Mouse (Mus musculus) right cerebral cortex, postnatal 36 days (tissue): ENCODE results near the gene Jade2.
A peak's percentile ranks its signal among the peaks of the same experiment; 100 is the strongest.

ENCODE experiments used
- DNase-seq, 2 experiments: peaks; one replicate each; pipeline ENCODE4 v3.0.0; 2022; ENCODE audit warnings: low spot score in 2 of 2, mixed read lengths in 1 of 2

Jade2 gene

DNA sequence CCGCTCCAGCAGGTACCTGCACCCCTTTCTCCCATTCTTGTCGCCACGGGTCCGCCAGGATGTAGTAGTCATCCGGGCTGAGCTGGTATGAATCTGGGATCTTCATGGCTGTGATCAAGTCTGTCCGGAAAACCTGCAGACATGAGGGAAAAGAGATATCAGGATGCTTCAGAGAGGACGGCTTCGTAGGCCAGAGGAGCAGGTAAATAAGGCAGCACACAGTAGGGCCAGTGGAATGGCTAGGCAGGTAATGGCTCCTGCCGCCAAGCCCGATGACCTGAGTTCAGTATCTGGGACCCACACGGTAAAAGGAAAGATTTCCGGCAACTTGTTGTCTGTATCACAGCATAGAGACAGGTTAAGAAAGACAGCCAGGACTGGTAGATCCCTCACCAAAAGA, 21.9 kb downstream of the Jade2 start:
- DNase-seq: no peak

DNA sequence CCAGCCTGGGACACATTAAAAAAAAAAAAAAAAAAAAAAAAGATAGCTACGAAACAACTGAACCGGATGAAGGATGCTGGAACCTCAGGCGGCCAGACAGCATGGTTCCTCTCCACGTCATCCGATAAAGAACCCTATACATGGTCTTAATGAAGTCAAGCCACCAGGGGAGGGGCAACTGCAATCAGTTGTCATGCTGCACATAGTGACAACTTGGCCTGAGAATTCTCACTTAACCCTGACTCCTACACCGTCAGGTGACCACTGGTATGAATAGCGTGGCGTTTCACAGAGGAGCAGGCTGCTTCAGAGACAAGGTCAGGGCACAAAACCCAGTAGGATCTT, 23.4 kb downstream of the Jade2 start:
- DNase-seq: no peak

DNA sequence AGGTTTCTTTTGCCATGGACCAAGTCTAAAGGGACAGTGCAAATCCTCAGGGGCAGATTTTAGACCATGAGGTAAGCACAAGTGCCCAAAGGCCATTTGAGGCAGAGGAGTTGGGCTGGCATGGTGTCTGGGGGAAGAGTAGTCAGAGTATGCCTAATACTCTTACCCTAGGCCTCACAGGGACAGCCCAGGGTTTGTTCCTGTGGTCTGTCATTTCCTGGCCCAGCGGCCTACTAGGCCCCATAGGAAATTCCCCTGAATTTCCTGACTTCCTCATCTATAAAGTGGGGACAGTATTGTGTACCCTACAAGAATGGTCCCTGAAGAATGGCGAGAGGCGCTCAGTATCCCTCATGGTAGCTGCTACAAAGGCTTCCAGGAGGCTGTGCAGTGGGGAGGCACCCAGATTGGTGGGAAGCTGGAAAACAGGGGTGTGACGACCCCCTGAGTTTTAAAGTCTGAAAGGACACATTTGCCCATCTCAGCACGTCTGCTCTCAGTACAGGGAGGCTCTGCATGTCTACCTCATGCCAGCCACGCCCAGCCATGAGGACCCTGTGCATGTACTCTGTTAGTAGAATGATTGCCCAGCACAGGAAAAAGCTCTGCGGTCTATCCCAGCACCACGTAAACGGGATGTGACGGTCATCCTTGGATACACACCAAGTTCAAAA, 23.9 kb downstream of the Jade2 start:
- DNase-seq: no peak

DNA sequence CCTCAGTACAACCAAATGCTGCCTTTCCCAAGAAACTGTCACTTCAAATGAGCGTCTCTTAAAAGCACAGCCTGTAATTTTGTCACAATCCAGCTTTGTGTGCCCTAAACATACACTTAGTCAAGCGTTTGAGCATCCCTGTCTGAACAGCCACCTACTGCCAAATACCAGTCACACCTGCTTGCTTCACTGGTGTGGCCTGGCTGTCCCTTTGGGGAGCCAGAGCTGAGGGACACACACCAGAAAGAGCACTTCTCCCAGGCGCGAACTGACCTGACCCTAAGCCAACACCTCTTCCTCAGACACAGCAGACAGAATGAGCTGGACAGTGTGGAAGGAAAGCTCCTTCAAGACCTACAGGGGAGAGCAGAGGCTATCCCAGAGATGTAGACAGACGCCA, 24.5 kb downstream of the Jade2 start:
- DNase-seq: no peak

DNA sequence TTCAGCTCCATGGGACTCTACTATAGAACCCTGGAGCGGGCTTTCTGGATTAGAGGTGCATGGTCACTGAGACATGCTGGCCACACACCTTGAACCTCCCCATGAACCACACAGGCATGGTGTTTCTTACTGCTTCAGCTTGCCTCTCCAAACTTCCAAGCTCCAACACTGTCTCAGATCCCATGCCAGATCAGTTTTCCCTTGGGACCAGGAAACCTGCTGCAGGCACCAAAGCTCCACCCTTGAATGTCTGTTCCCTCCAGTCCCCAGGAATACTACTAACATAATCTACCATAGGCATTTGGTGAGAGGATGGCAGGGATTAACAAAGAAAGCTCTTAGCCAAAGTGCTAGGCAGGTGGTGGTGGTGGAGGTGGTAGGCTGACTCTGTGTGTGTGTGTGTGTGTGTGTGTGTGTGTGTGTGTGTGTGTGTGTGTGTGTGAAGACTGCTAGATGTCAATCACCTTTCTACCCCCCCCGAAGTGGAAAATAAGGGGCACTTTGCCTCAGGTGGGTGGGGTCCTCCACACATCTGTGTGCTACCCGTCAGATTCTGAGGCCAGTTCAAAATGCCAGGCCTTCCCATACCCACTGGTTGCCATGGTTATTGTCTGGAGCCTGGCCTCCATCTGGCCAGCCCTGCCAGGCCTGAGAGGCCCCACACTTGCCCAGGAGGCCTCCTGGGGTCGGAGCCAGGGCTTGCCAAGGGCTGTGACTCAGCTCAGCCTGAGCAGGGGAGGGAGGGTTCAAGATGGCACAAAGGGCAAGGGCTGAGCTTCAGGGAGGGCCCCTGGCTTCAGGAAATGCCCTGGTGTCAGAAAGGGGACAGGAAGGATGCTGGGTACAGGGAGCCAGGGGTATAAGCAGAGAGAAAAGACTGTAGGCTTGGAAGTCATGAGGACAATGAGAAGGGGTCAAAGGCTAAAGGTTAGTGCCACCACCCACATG, 25.2 kb downstream of the Jade2 start:
- no peak for DNase-seq

DNA sequence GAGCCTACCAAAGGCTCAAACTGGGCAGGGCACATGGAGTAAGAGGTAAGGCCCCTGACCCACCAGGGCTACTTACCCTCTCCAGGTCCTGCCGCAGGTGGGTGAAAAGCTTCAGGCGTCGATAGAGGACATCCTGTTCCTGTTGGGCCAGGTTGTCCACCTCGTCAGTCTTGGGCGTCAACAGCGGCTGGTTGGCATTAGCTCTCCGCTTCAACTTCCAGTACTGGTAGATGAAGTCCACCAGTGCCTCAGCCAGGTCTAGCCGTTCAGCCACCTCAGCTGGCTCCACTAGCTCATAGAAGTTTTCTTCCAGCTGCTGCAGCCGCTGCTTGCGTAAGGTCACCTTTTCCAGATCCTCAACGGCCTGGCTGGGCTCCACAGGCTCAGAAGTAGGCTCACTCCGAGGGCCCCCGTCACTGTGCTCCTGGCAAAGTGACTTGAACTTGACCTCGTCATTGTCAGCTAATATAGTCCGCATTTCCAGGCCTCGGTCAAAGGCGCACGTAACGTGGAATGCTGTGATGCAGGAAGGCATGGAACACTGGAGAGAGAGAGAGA, 32.5 kb downstream of the Jade2 start:
- no peak for DNase-seq

DNA sequence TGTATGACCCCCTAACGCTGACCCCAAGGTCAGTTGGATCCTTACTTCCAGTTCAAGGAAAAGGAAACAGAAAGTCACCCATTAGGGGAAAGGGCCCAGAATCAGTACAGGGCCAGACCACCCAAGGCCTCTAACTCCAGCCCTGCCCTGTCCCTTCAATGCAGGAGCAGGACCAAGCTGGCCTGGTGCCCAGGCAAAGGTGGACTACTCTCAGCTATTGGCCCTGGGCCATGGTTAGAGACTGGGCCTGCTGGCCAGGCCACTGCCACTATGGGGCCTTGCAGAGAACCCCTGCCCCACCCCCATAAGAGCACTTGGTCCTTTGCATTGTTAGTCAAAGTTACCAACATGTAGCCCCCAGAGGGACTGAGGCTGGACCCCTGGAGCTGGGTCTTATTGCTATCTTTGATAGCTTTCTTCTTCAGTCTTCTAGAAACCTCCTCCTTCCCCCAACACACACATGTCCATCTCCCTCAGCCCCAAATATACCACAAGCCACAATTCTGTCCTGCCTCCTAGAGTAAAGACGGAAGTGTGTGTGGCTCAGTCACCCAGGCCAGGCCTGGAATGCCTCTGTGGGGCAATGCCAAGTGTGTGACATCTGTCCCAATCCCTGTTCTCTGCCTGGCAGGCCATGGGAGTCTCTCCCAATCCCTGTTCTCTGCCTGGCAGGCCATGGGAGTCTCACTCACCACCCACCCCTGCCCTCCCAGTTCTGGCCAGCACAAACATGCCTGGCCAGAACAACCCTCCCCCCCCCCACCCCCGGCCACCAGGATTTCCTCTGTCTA, 33.3 kb downstream of the Jade2 start:
- DNase-seq: no peak

DNA sequence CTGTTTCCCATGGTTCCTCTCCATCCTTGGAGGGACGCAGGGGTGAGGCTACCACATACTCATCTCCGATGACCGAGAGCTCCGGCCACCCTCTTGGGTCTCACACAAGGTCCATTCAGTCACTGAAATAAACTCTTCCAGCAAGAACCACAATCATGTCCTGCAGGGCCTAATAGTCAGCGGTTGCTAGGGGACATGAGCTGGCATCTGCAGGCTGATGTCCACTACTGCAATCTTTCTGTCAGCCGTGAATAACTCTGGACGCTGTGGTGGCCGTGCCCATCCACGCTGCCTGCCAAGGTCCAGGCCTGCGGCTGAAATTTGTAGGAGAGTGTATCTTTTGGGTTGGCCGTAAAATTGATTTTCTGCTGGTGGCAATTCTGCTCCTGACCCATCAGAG, 34.2 kb downstream of the Jade2 start:
- DNase-seq: no peak

DNA sequence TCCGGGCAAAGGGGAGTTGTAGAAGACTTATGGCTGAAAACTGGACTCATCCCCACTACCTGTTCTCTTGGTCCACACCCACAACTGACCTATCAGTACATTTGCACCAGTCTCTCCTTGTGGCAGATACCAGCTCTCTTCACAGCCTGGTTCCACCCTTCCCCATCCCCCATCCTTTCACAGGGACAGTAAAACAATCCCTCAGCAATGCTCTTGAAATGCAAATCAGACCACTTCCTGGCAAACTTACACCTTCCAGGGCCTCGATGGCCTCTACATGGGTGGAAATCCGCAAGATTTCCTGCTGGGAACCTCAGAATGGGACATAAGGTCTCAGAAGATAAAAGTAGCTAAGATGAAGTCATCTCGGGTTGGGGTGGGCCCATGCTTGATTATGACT, 34.7 kb downstream of the Jade2 start:
- DNase-seq: no peak

DNA sequence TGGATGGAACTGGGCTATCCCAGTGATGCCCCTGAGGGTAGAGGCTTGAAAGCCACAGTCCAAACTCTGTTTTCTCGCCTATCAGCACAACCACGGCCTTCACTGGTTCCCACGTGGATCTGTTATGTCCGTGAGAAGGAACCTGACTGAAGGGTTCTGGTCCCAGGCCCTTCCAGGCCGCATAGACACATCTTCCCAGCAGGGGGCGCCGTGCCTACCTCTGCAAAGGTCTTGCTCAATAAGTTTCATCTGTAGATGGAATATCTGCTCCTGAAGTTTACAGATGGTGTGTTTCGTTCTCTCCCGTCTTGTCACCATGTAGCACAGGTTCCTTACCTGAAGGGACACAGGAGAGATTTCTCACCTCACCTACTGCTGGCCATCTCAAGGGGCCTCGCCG, 36.6 kb downstream of the Jade2 start:
- peak; percentile 41 to 49 for DNase-seq

DNA sequence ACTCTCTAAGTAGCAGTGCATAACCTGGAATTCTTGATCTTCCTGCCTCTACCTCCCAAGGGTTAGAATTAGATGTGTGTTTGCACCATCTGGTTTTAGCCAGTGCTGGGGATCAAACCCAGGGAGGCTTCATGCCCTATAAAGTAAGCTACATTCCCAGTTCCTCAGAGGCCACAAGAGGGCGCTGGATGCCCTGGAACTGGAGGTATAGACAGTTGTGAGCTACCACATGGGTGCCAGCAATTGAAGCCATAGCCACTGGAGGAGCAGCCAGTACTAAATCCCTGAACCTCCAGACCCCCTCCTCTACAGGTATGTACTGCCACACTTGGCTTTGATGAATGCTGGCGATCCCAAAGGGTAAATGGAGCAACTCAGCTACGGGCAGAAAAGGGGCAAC, 37.5 kb downstream of the Jade2 start:
- no peak for DNase-seq

DNA sequence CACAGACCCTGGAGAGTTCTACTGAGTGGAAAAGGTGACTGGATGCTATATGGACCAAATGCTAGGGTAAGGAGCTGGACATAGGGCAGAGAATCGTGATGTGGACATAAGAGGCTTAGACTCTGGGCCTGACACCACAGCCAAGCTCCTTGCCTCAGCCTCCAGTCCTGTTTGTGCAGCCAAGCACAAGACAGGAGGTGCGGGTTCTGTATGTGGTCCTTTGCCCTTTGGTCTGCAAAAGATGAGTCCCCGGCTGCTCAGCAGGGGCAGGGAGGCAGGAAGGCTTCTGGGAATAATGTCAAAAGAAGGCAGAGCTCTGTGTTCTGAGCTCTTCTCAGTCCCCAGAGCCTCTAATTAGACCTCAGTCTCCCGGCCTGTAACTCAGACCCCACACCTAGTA, 38.6 kb downstream of the Jade2 start:
- no peak for DNase-seq

DNA sequence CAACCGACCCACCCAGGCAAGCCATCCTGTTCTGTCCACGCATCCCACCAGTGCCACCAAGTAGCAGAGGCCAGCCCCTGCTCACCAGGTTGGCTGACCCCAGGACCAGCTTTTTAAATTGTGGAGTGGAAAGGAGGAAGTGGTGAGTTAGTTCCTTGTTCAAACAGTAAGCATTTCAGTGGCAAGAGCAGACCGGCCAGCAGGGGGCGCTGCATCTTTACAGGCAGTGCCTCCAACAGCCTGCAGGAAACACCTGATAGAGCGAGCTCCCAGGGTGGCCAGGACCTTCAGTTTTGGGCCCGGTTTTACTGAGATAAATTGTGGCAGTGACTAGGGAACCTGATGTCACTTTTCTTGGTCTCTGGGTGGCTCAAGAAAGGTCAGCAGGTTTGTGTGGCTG, 39.7 kb downstream of the Jade2 start:
- DNase-seq: peak; percentile 71 to 81

DNA sequence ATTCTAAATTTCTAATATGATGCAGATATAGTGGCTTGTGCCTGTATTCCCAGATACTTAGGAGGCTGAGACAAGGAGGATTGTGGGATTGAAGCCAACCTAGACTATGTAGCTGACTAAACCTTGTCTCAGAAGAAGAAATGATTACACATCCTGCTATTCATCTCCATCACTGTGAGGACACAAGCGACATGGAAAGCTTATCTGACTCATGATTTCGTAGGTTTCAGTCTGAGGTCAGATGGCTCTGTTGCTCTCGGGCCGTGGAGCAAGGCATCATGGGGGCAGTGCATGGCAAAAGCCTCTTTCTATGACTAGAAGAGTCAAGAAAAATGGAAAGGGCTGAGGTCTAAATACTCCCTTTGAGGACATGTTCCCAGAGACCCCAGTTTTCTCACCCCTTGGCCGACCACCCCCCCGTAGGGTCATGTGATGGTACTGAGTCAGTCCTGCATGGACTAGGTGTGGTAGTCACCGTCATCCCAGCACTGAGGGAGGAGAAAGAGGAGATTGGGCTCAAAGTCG, 45.4 kb downstream of the Jade2 start:
- no peak for DNase-seq

DNA sequence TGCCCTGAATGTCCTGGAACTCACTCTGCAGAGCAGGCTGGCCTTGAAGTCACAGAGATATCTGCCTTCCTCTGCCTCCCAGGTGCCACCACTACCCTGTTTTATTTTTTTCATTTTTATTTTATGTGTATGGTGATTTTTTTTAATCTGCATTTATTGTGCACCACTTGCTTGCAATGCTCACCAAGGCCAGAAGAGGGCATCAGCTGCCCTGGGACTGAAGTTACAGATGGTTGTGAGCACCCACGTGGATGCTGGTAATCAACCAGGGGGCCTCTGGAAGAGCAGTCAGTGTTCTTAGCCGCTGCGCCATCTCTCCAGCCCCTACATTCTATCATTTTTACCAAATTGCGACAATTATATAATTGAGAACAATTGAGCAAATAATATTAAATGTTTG, 46.2 kb downstream of the Jade2 start:
- no peak for DNase-seq

DNA sequence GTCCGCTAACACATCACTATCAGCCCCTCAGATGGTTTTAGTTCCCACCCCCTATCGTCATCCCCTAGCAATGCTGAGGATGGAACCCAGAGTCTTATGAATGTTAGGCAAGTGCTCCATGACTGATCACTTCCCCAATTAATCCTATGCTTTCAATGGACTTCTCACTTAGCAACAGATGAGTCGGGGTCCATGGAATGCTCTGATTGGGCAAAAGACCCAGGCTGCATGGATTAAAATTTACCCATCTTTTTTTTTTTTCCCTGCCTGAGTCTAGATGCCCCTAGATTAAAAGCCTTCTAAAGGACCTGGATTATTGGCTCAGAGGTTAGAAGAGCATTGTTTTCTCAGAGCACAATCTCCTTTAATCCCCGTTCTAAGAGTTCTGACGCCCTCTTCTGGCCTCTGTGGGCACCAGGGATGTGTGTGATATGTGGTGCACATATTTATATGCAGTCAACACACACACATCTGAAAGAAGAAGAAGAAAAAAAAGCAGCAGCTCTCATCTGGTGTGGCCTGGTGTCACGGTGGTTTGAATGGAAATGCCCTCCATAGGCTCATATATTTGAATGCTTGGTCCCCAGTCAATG, 47.7 kb downstream of the Jade2 start:
- no peak for DNase-seq

DNA sequence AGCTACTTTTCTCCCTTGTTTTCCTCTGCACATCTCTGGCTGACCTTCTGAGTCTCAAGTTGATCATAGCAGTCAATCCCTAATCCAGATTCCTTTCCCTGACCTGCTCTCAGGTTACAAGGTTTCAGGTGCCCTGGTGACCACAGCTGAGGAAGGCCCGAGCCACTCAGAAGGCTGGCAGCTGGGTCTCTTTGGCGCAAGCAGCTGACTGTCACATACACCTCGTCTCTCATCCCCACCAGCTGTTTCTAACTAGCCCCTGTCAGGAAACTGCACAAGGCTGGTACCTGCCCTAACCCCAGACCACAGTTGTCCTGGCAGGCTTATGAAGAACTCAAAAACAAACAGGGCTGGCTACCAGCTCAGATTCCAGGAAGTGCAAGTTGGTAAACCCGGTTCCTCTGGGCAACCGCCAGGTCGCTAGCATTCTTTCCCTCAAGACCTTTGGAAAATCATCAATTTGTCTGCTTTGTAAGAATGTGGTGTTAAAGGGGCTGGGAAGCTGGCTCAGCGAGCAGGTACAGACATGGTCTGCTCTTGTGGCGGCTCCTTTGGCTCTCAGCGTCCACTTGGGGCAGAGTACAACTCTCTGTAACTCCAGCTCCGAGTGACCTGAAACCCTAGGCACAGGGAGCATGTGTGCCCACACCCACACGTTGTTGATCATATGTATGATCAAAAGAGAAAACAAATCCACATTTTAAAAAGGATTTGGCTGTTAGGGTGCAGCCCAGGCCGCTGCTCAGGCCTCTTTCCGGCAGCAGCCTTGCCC, 50.2 kb downstream of the Jade2 start:
- no peak for DNase-seq

DNA sequence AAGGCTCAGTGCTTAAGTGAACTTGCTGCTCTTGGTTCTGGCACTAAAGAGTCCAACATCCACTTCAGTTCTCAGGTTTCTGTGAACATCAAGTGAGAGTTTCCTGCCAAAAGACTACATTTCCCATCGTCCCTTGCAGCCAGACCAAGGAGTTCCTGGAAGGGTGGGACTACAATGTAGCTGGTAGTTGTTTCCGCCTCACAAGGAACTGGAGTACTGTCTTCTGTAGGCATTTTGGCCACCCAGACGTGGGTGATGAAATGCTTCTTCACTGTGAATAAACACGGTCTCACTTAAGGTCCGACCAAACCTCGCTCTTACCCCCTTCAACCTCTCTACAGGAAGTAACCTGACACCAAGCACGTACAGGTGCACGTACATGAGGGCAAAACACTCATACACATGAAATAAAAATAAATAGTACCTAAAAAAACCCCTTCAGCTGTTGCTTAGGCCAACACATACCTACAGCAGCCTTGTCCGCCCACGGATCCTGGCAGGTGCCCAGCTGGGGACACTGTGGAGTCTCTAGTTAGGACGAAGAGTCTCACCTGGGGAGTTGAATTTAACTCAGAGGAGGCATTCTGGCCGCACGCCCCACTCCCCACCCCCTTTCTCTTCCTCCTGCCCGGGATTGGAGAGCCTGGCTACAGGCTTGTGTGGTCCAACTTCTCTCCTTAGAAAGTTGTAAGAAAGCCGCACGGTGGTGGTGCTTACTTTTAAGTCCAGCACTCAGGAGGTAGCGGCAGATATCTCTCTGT, 52.1 kb downstream of the Jade2 start:
- DNase-seq: peak; percentile 53 to 69

DNA sequence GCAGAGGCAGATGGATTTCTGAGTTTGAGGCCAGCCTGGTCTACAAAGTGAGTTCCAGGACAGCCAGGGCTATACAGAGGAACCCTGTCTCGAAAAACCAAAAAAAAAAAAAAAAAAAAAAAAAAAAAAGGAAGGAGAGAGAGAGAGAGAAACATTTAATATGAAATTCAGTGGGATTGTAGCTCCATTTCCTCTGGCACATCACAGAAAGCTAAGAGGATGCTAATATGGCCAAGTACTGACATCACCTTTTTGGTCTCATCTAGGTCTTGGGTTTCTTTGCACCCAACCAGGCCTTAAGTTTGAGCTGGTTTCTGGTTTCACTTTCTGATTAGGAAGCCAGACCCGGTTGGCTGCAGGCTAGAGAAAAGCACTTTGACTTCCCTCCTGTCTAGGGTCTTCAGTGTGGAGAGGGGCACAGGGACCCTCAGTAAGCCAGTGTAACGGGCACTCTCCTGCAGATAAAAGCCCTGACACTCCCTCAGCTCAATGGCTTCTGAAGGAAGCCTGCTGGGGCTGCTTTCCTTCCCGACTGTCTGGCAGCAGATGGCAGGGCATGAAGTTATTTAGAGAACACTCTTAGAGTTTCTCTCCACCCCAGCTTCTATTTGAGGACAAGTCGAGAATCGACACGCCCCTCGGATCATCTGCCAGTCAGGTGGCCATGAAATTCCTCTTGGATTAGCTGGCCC, 56.7 kb downstream of the Jade2 start:
- DNase-seq: peak in 1 of 2 experiments; percentile 58
